Mouse (Mus musculus): ENCODE data around the gene Map4k3. TPM values are rescaled to one million over a fixed set of nuclear protein-coding genes. Genes with fewer than 3 reads are reported as not detected.

Map4k3 gene
- polyA plus RNA-seq, 1 experiment from 2014 or later, result 24.0 TPM

DNA sequence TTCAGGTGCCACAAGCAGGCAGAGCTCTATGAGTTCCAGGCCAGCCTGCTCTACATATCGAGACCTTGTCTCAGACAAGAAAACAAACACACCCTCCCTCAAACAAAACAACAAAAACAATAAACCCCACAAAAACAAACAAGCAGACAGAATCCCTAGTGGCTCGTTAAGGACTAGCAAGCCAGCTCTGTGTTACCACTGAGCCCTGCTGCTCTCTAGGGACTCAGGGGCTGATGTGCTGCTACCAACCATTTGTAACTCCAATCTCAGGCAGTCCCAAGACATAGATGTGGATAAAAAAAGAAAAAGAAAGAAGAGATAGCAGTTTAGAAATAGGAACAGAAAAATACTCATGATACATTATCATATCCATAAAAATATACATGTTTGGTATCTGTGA is 52.1 kb downstream of the Map4k3 start:
- peaks cover 7% of the 10 kb centered on the region; the same call in 1 of the 2 replicates for H3K36me3 ChIP-seq
- 55% methylated on average over 2 of the region's 2 CpGs for WGBS
- H3K27ac ChIP-seq, result no peak overlapping the region
- ATAC-seq (replicated peaks; ENCODE audit: low FRiP score), result no peak
- H3K4me2 ChIP-seq, result no peak overlapping the region
- no peaks in the 10 kb centered on the region for H3K9me3 ChIP-seq (replicated peaks)
- H3K4me1 ChIP-seq, result no peaks in the 10 kb centered on the region
- no peak overlapping the region for H3K9ac ChIP-seq
- no peaks in the 10 kb centered on the region for H3K27me3 ChIP-seq
- no peak overlapping the region for H3K4me3 ChIP-seq (replicated peaks)

DNA sequence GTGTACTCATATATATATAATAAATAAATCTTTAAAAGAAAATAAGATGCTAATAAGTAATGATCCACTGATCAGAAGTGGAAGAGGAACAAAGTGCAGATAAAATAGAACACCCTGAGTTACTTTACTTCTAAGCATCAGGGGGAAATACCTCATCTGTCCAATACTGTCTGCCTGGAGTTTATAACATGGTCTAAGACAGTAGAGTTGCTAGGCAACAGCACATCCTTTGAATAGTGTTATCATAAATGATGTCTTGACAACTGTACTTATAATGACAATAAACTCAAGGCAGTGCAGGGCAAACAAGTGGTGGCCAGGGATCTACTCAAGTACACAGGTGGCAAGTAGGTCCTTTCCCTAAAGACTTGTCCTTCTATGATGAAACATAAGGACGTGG is 57.9 kb downstream of the Map4k3 start:
- H3K4me3 ChIP-seq (replicated peaks), result no peak overlapping the region
- no peak overlapping the region for H3K4me2 ChIP-seq
- no peaks in the 10 kb centered on the region for H3K9me3 ChIP-seq (replicated peaks)
- no peak overlapping the region for H3K27ac ChIP-seq
- H3K9ac ChIP-seq, result no peak overlapping the region
- no peaks in the 10 kb centered on the region for H3K27me3 ChIP-seq
- 94% methylated on average over 1 of the region's 1 CpGs for WGBS
- ATAC-seq (replicated peaks; ENCODE audit: low FRiP score), result no peak
- H3K36me3 ChIP-seq, result no peaks in the 10 kb centered on the region
- H3K4me1 ChIP-seq, result no peaks in the 10 kb centered on the region

GRCm38 (mm10) chr17:80663623-80664022 is 64.7 kb downstream of the Map4k3 start:
- no peaks in the 10 kb centered on the region for H3K4me1 ChIP-seq
- WGBS, result 81% methylated on average over 4 of the region's 4 CpGs
- no peak overlapping the region for H3K27ac ChIP-seq
- H3K36me3 ChIP-seq, result peaks cover 12% of the 10 kb centered on the region
- no peak for ATAC-seq (replicated peaks; ENCODE audit: low FRiP score)
- no peak overlapping the region for H3K9ac ChIP-seq
- H3K27me3 ChIP-seq, result no peaks in the 10 kb centered on the region
- H3K4me2 ChIP-seq, result no peak overlapping the region
- no peak overlapping the region for H3K4me3 ChIP-seq (replicated peaks)
- no peaks in the 10 kb centered on the region for H3K9me3 ChIP-seq (replicated peaks)

GRCm38 (mm10) chr17:80662836-80663620 is 65.3 kb downstream of the Map4k3 start:
- Histone ChIP-seq H3K9me3 (replicated peaks) (no peaks in the 10 kb centered on the region), H3K27ac (no peak overlapping the region), H3K4me3 (replicated peaks) (no peak overlapping the region), H3K27me3 (no peaks in the 10 kb centered on the region), H3K4me1 (no peaks in the 10 kb centered on the region), H3K36me3 (peaks cover 12% of the 10 kb centered on the region), H3K9ac (no peak overlapping the region), H3K4me2 (no peak overlapping the region)
- 50% methylated on average over 7 of the region's 7 CpGs for WGBS
- no peak for ATAC-seq (replicated peaks; ENCODE audit: low FRiP score)

GRCm38 (mm10) chr17:80661896-80662295 is 66.4 kb downstream of the Map4k3 start:
- Histone ChIP-seq H3K36me3 (peaks cover 12% of the 10 kb centered on the region), H3K27me3 (no peaks in the 10 kb centered on the region), H3K4me2 (no peak overlapping the region), H3K9me3 (replicated peaks) (no peaks in the 10 kb centered on the region), H3K4me3 (replicated peaks) (no peak overlapping the region), H3K4me1 (no peaks in the 10 kb centered on the region), H3K27ac (no peak overlapping the region), H3K9ac (no peak overlapping the region)
- 82% methylated on average over 3 of the region's 3 CpGs for WGBS
- ATAC-seq (replicated peaks; ENCODE audit: low FRiP score), result no peak

DNA sequence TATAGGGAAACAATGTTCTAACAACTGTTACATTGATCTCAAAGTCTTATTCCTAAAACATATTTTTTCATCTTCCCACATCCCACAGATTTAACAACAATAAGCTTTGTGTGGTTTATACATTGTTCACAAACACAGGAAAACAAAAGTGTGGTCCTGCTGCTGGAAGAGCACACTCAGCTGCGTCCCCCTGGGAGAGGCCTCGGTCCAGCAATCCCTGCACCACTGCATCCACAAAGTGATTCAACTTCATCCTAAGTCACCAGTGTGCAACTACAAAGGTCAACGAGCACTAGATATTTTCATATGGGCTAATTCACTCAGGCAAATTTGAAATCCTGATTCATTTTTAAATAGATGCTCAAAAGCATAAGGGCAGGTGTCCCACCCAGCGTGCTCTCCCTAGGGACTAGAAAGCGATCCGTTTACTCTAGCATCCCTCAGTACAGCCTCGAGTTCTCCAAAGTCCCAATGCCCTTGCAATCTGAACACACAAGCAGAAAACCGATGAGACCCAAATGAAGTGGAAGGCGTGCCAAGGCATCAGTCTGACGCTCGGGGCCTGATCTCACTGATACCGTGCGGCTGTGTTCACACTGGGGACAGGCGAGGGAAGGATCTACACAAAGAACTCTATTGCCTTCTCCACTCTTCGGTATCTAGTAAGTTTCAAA is 67.4 kb downstream of the Map4k3 start:
- Histone ChIP-seq H3K9ac (no peak overlapping the region), H3K36me3 (peaks cover 14% of the 10 kb centered on the region), H3K27ac (no peak overlapping the region), H3K4me3 (replicated peaks) (no peak overlapping the region), H3K4me2 (no peak overlapping the region), H3K27me3 (no peaks in the 10 kb centered on the region), H3K4me1 (no peaks in the 10 kb centered on the region), H3K9me3 (replicated peaks) (no peaks in the 10 kb centered on the region)
- WGBS, result 92% methylated on average over 15 of the region's 15 CpGs
- ATAC-seq (replicated peaks; ENCODE audit: low FRiP score), result no peak

- 85% methylated on average over 2 of the region's 2 CpGs for WGBS
- no peak overlapping the region for H3K4me3 ChIP-seq (replicated peaks)
- H3K27me3 ChIP-seq, result no peaks in the 10 kb centered on the region
- ATAC-seq (replicated peaks; ENCODE audit: low FRiP score), result no peak
- no peak overlapping the region for H3K4me2 ChIP-seq
- H3K4me1 ChIP-seq, result no peaks in the 10 kb centered on the region
- H3K27ac ChIP-seq, result no peak overlapping the region
- no peaks in the 10 kb centered on the region for H3K9me3 ChIP-seq (replicated peaks)
- no peak overlapping the region for H3K9ac ChIP-seq
- H3K36me3 ChIP-seq, result peaks cover 20% of the 10 kb centered on the region
Measured at GRCm38 (mm10) chr17:80660234-80660633, 68.1 kb downstream of the Map4k3 start.

DNA sequence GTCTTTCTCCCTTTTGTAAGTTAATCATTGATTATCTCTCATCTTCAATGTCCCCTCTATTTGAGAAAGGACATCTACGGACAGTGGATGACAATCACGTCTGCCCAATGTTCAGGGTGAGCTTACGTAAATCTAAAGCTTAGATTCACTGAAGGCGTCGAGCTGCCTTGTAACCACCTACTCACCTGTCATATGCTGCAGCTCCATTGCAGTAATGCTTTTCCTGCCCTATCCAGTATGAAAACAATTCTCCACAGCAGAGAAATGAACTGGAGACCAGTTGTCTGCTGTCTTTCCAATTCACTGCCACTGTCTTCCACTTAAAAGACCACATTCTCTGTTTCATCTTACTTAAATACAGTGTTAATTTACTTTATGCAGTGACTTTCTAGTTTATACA is 68.5 kb downstream of the Map4k3 start:
- Histone ChIP-seq H3K9me3 (replicated peaks) (no peaks in the 10 kb centered on the region), H3K4me1 (no peaks in the 10 kb centered on the region), H3K9ac (no peak overlapping the region), H3K27ac (no peak overlapping the region), H3K4me3 (replicated peaks) (no peak overlapping the region), H3K36me3 (peaks cover 24% of the 10 kb centered on the region), H3K27me3 (no peaks in the 10 kb centered on the region), H3K4me2 (no peak overlapping the region)
- 91% methylated on average over 5 of the region's 5 CpGs for WGBS
- ATAC-seq (replicated peaks; ENCODE audit: low FRiP score), result no peak

GRCm38 (mm10) chr17:80654323-80654722 is 74.0 kb downstream of the Map4k3 start:
- H3K9me3 ChIP-seq (replicated peaks), result no peaks in the 10 kb centered on the region
- no peaks in the 10 kb centered on the region for H3K4me1 ChIP-seq
- H3K27me3 ChIP-seq, result no peaks in the 10 kb centered on the region
- no peak for ATAC-seq (replicated peaks; ENCODE audit: low FRiP score)
- H3K27ac ChIP-seq, result no peak overlapping the region
- 85% methylated on average over 3 of the region's 3 CpGs for WGBS
- H3K4me2 ChIP-seq, result no peak overlapping the region
- peaks cover 53% of the 10 kb centered on the region for H3K36me3 ChIP-seq
- H3K4me3 ChIP-seq (replicated peaks), result no peak overlapping the region
- no peak overlapping the region for H3K9ac ChIP-seq

- Histone ChIP-seq H3K9ac (no peak overlapping the region), H3K4me1 (no peaks in the 10 kb centered on the region), H3K27me3 (no peaks in the 10 kb centered on the region), H3K27ac (no peak overlapping the region), H3K4me3 (replicated peaks) (no peak overlapping the region), H3K9me3 (replicated peaks) (no peaks in the 10 kb centered on the region), H3K36me3 (peaks cover 66% of the 10 kb centered on the region), H3K4me2 (no peak overlapping the region)
- ATAC-seq (replicated peaks; ENCODE audit: low FRiP score), result no peak
- WGBS, result 49% methylated on average over 6 of the region's 6 CpGs
Measured at GRCm38 (mm10) chr17:80652740-80653139, 75.5 kb downstream of the Map4k3 start.

DNA sequence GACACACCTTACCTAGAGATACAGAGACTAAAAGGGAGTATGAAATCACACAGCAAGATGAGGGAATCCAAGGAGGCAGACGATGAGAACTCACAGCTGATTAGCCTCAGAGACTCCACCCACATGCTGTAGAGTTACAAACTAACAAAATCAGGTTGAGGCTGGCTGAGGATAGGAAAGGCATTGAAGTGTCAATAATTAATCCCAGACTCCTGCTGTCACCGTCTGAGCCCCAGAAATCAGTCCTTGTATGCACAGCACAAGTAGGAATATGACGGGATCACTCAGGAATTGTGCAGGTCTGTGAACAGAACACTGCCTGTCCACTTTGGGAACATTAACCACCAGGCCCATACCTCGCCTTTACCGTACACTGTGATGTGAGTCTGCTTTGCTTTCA is 81.4 kb downstream of the Map4k3 start:
- ATAC-seq (replicated peaks; ENCODE audit: low FRiP score), result peak; percentile 69
- H3K4me2 ChIP-seq, result no peak overlapping the region
- WGBS, result 65% methylated on average over 5 of the region's 5 CpGs
- peaks cover 78% of the 10 kb centered on the region for H3K36me3 ChIP-seq
- H3K9me3 ChIP-seq (replicated peaks), result no peaks in the 10 kb centered on the region
- H3K27me3 ChIP-seq, result no peaks in the 10 kb centered on the region
- H3K4me1 ChIP-seq, result 0 out of 2 replicates have a peak, but pooled peaks cover 3% of the 10 kb centered on the region
- H3K27ac ChIP-seq, result no peak overlapping the region
- H3K4me3 ChIP-seq (replicated peaks), result no peak overlapping the region
- no peak overlapping the region for H3K9ac ChIP-seq

- peaks cover 77% of the 10 kb centered on the region for H3K36me3 ChIP-seq
- ATAC-seq (replicated peaks; ENCODE audit: low FRiP score), result no peak
Measured at GRCm38 (mm10) chr17:80646131-80646530, 82.2 kb downstream of the Map4k3 start.

More at GRCm38 (mm10) chr17:80646131-80646530, 82.2 kb downstream of the Map4k3 start:
- 77% methylated on average over 6 of the region's 6 CpGs for WGBS
- Histone ChIP-seq H3K9me3 (replicated peaks) (no peaks in the 10 kb centered on the region), H3K9ac (no peak overlapping the region), H3K4me2 (no peak overlapping the region), H3K4me1 (0 out of 2 replicates have a peak, but pooled peaks cover 3% of the 10 kb centered on the region), H3K27me3 (no peaks in the 10 kb centered on the region), H3K27ac (no peak overlapping the region), H3K4me3 (replicated peaks) (no peak overlapping the region)

All from kidney, embryonic 15.5 days (tissue).